Mouse (Mus musculus): Measurements from ENCODE around the gene Crmp1.

The Crmp1 gene

DNA sequence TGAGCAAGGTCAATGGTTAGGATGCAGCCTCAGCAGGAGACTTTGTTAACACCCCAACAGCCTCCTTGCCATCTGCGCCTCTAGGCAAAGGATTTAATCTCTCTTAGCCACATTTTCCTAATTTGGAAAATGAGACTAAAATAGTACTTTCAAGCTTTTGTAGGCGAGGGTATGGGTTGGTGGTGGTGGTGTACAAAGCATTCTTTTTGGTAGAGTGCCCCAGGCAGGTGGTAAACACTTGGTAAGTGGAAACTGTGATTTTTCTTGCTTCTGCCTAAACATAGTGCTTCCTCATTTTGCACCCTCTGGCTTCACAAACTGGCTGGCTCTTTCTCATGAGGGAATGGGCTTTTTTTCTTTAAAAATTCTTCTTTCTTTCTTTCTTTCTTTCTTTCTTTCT lies 3.1 kb upstream of the Crmp1 start:
- in situ Hi-C loops (cut with MboI; ENCODE audit: low sequenced_read_pairs) = no loop called here

DNA sequence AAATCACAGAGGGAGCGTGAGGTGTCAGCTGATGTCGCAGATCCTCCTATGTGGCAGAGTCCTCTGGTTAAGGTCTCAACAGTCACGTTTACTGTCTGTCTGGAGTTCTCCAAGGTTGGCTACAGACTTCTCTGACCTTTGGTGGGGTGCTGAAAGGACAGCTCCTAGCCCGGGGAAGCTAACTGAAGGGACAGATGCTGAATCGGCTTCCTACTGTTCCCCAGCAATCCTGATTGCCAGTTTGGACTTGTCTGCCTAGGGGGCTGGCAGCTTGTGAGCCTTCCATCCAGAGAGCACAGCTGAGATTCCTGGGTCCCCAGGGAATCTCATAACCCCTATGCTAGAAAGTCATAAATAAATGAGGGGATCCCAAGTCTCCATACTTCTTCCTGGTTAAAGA lies 1.2 kb upstream of the Crmp1 start:
- in situ Hi-C loops (cut with MboI; ENCODE audit: low sequenced_read_pairs) = no loop called here

DNA sequence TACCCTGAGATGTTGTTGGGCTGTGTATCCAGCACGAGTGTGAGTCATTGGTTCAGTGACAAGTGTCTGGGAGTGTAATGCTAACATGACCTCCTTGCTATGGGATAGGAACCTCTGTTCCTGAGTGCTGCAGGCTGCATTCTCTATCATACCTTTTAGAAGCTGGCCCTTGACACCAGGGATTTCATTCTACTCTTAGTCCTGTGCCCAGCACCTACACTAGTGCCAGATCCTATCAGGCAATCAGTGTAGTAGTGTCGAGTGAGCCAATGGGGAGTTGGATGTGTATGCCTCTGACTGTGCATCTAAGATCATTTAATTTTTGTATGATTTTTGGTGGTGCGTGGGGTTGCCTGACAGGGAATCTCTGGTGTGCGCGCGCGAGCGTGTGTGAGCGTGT lies 516 bp upstream of the Crmp1 start:
- in situ Hi-C loops (cut with MboI; ENCODE audit: low sequenced_read_pairs) = no loop called here

DNA sequence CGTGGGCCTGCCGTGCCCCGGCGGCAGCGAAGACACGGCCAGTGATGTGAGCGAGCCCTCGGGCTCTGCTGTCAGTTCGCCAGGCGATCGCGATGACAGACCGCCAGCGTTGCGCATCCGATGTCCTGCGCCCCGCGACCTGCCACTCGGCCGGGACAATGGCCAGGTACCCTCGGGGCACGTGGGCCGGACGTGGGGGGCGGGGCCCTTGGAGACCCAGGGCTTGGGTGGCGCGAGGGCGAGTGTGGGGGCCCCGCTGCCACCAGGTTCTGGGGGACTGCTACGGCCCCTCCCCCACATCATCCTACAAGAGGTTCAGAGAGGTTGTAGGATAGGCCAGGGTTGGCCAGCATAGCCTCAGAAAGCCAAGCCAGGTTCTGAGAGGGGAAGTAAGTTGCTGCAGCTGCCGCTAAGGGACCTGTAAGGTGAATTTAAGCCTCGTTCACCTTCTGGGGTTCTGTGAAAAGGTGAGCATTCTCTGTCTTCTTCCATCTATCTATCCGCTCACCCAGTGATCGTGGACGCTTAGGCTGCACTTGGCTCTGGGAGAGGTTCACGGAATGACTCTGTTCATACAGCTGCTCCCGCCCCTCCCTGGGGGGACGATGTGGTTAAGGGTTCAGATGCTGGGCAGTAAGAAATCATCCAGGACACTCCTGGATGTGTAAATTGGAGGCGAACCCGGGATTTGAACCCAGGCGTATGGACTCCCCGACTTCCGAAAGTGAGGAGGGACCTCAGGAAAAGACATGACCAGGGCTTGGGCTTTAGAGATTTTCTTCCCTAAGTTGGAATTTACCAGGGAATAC lies 824 bp downstream of the Crmp1 start:
- in situ Hi-C loops (cut with MboI; ENCODE audit: low sequenced_read_pairs) = no loop called here

DNA sequence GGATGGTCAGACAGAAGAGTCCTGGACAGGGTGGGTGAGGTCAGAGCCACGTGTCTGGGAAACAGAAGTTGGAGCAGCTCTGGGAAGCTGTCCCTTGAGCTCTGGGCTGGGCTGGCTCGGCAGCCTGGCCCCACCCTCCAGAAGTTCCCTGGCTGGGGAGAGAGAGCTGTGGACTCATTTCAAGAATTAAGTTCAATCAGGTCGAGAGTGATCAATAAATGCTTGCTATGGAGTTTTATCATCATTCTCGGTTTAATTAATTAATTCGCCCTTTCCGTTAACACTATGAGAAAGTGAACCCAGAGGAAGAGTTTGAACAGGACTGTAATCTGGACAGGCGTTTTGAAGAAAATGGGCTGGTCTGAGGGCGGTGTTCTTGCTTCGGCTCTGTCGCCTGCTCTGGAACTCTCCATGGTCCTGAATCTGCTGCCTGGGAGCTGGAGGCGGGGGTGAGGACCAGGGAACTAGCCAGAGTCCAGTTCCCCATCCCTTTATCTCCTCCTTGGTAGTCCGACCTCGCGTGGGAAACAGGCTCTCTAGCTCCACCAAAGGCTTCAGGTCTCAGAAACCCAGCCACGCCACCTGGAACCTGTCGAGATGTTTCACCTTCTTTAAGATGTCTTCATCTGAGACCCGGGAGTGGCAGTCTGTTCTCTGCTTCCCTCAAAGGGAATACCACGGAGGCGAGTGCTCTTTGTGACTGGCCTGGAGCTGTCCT lies 1.6 kb downstream of the Crmp1 start:
- in situ Hi-C loops (cut with MboI; ENCODE audit: low sequenced_read_pairs) = no loop called here

DNA sequence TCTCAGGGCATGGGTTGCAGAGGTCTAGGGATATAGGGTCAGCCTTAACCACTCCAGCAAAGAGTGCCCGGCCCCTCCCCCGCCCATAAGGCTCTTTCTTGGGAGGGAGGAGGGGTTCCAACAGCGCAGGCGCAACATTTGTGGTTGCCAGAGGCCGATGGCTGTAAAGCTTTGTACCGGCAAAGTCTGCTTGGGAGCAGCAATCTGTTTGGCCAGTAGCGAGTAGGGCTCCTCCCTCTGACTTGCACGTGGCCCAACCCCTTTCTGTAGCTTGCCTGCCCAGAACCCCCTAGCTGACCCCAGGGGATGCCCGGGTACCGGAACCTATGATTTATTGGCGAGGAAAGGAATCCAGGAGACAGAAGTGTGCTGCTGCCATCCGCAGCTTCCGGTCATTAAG lies 2.4 kb downstream of the Crmp1 start:
- in situ Hi-C loops (cut with MboI; ENCODE audit: low sequenced_read_pairs) = no loop called here

DNA sequence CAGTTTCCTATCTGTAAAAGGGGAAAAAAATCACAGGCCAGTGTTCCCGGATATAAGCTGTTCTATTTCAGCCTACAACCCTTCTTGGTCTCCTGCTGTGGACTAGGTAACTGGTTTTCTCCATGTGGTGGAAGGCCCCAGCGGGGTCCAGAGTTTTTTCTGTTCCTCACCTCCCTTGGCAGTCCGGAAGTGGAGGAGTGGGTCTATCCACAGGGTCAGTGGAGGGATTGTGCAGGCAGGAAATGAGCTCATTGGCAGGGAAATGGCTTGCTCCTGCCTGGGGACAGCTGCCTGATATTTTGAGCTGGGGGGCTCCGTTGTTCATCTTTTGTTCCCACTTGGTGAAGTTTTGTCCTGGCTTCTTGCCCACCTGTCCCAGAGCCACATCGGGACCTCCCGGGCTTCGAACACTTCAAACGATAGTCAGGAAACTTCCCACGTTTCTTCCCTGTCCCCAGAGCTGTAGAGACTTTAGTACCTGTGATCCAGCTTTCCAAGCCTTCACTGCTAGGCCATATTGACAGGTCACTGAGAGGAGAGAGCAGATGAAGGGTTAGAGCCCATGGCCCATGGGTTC lies 3.0 kb downstream of the Crmp1 start:
- in situ Hi-C loops (cut with MboI; ENCODE audit: low sequenced_read_pairs) = no loop called here

DNA sequence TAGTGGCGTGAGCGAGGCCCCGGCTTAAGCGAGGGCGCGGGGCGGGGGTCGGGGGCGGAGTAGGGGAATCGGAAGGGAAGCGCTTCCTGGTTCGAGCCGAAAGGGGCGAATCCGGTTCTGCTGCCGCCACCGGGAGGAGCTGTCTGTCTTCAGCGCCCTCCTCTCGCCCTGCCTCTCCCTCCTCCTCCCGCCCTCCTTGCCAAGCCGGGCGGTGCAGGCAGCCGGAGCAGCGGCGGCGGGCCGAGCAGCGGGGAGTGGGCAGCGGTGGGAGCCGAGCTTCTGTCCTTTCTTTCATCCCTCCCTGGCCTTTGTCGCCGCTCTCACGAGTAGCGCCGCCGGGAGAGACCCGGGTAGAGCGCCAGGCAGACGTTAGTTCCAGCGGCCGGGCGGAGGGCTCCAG lies 3.9 kb downstream of the Crmp1 start:
- in situ Hi-C loops (cut with MboI; ENCODE audit: low sequenced_read_pairs) = no loop called here

DNA sequence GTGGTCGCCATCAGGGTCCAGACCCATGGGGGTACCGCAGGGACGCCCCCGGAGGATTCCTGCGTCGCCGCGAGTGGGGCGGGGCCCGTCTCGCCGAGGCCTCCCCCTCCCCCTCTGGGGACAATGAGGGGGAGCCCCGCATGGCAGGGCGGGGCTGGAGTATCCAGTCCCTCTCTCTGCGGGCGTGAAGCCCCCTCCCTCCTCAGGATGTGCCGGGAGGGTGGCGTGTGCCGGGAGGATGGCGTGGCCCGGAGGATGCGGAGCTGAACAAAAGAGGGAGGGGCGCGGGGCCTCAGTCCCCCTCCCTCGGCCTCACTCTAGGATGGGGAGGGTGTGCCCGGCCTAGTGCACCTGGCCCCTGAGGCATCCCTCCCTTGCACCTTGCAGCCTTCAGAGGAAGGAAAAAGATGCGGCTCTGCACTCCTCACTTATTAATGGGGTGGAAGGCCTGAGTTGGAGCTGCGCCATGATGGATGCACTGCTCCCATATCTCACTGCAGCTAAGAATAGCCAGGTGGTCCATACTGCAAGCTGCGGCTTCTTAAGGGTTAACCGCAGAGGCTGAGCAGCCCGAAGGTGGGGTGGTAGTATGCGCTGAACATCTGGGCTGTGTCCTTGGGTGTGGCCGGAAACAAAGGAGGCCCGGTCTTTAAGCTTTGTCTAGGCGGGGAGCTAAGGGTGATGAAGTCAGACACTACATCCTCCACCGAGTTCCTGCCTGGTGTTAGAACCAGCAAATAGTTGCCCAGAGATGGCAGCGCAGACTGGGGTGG lies 4.6 kb downstream of the Crmp1 start:
- in situ Hi-C loops (cut with MboI; ENCODE audit: low sequenced_read_pairs) = no loop called here

DNA sequence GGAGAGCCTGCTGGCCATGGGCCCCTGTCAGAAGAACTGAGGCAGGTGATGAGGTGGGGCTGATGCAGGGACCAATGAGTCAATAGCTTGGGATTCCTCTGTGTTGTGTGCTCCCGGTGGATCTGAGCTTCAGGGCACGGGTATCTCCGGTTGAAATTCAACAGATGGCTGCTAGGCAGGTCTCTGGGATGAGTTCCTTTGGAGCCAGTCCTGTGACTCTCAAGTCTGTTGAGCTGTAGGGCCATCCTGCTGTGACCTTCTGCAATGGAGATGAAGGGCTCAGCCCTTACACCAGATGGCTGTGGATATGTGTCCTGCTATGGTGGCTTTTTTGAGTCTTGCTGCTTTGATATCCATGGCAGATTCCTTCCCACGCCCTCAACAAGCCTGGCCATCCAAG lies 5.7 kb downstream of the Crmp1 start:
- in situ Hi-C loops (cut with MboI; ENCODE audit: low sequenced_read_pairs) = no loop called here

DNA sequence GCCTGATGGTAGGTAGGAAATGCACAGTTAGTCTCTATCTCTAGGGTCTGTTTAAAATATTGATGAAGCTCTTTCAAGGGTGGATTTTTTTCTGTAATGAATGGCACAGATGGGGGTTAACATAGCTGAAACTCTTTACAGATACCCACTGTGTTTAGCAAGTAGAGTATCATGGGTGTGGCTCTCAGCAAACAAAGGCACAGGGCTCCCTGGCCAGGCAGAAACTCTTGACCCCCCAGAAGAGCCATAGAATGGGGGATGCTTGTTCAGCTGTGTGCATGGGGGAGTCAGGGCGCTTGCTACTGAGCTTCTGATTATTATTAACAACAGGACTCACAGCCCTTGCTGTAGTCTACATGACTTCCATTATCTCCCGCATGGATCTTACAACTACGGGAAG lies 7.1 kb downstream of the Crmp1 start:
- in situ Hi-C loops (cut with MboI; ENCODE audit: low sequenced_read_pairs) = no loop called here

DNA sequence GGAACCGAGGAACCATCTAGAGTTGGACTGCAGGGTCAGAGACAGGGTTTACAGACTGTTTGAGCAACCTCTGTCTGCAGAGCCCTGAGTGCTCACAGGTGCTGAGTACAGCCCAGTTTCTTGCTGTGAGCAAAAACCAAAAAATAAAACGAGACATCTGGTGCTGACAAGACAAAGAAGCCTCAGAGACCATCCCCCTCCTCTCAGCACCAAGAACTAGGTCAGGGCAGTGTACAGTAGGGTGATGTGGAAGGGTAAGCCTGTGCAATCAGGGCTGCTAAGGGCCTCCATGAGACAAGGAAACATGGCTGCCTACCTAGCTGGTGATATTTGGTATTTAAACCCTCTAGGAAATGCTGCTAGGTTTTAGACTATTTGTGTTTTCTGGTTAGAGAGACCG lies 9.9 kb downstream of the Crmp1 start:
- in situ Hi-C loops (cut with MboI; ENCODE audit: low sequenced_read_pairs) = no loop called here

DNA sequence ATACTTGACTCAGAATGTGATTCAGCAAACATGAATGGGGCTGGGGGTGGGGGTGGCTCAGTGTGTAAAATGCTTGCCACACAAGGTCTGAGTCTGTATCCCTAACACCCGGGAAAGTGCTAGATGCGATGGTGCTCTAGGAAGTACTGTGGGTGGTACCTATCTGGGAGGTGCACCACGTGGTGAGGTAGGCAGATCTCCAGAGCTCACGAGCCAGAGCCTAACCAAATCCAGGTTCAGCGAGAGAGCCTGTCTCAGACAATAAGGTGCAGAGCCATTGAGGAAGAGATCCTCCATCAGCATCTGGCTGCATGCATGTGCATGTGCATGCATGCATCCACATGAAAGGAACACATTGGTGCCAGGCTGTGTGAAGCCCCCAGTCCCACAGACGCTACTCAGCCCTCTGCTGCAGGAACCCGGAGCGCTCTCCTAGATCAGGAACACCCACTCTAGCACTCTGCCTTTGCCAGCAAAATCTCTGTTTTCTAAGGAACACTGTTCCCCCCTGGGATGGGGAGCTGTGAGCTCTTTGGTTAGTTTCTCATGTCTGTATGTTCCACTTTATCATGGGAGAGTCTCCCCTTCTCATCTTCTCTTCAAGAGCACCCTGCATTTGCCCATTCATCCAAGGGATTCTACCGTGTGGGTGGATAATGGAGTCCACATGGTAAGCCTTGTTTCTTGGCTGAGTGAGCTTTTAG lies 10.5 kb downstream of the Crmp1 start:
- in situ Hi-C loops (cut with MboI; ENCODE audit: low sequenced_read_pairs) = no loop called here

DNA sequence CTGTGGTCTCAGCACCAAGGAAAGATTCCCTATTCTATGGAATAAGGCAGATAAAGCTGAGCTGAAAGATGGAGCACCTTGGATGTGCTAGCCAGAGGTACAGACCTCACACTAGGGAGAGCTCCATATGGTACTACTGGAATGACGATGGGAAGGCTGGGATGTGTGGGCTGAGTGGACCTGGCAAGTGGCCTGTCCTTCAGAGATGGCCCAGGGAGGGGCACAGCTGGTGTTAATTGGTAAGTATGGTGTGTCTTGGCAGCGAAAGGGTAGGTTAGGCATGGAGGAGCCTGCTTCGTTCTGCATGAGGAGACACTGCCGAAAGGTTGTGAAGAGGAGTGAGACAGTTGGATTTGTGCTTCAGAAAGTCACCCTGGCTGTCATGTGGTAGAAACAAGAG lies 12.8 kb downstream of the Crmp1 start:
- in situ Hi-C loops (cut with MboI; ENCODE audit: low sequenced_read_pairs) = no loop called here

DNA sequence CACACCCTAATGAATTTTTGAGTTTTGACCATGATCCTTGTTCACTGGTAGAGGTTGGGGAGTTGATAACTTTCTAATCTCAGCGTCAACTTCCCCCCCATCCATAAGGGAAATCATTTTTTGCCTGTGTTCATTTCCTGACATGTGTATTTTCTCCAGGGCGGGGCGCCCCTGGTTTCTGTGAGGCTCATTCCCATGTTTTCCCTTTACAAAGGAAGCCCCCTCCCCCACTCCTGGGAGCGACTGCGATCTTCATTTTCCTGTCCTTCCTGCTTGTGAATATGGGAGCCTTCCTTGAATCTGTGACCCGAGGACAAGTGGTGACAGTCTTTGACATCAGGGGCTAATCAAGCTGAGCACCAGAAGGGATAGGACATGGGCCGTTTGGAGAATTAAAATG lies 15.1 kb downstream of the Crmp1 start:
- in situ Hi-C loops (cut with MboI; ENCODE audit: low sequenced_read_pairs) = no loop called here

DNA sequence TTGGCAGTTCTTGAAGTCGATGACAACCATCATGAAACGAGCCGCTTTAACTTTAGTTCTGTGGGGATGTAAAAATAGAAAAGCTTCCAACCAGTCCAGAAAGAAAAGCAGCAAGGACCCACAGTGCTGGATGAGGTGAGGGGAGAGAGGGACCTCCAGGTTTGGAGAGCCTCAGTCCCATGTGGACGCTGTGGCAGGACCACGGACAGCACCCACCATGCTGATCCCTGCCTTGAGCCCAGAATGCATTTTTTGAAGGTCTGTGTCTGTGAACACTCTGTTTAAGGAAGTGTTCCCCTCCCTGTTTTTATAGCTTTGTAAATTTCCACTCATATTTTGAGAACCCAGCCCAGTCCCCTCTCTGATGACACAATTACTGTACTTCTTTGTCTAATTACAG lies 15.5 kb downstream of the Crmp1 start:
- in situ Hi-C loops (cut with MboI; ENCODE audit: low sequenced_read_pairs) = no loop called here

DNA sequence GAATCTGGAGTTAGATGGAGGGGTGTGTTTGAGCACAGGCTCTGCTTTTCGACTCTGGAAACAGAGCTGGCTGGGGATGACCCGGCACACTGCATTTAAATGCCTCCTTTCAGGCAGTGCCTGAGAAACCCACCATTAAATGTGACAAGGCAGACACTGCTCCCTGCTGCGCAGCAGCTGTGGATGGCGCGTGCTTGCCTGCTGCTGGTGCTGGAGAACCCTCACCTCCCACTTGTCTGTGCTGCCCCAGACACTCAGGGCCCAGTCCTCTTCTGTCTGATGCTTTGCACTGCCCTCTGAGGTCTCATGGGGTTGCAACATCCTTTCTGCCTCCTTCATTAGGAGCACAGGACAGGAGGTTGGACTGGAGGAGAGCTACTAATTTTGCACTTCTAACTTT lies 20.0 kb downstream of the Crmp1 start:
- in situ Hi-C loops (cut with MboI; ENCODE audit: low sequenced_read_pairs) = no loop called here

DNA sequence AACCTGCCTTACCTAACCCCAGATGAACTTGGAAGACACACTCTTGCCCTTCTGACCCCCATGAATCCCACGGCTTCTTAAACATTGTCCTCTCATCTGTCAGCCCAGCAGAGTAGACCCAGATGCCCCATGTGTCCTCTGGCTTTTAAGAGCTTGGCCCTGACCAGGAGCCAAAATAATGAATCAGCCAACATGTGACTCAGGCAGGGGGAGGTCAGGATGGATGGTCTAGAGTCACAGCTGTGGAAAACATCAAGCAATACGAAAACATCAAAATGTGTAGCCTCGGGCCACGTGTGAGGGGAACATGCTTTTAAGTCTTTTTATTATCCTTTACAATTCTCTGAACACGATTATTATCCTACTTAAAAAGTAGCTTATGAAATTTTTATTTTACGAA lies 22.1 kb downstream of the Crmp1 start:
- in situ Hi-C loops (cut with MboI; ENCODE audit: low sequenced_read_pairs) = no loop called here

DNA sequence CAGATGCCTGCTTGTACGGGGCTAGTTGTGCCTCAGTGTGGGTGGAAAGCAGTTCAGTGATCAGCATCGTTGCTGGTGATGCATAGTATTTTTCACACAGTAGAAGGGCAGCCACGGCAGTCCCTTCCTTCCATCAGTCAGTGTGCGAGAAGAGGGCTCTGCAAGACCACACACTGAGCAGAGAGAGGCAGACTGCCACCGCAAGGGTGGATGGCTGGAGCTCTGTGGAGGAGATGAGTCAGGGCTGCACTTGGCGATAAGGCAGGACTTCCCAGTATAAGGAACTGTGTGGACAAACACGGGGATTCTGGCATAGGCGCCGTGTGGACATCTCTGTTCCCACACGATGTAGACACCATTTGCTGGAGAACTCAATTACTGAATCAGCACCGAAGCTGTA lies 39.3 kb downstream of the Crmp1 start:
- in situ Hi-C loops (cut with MboI; ENCODE audit: low sequenced_read_pairs) = loop anchor here (25.0 kb wide), 1 partner anchor 806 kb away; no protein-coding TSS in a partner anchor

DNA sequence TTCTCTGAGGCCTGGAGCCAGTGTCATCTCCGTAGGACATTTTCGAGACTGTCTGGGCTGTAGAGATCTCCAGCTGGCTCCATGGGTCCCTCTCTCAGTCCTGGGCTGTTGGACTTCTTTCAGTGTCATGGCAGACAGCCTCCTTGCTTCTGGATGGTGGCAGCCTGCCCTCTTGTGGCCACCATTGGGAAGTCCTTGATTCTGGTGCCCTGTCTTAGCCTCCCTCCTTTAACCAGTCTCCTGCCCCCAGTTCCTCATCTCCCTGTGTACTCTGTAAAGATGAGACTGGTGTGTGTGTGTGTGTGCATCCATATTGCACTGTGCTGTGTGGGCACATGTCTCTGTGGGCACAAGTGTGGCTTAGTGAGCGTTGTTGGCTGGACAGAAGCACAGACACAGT lies 46.6 kb downstream of the Crmp1 start:
- in situ Hi-C loops (cut with MboI; ENCODE audit: low sequenced_read_pairs) = loop anchor here (25.0 kb wide), 1 partner anchor 799 kb away; no protein-coding TSS in a partner anchor

DNA sequence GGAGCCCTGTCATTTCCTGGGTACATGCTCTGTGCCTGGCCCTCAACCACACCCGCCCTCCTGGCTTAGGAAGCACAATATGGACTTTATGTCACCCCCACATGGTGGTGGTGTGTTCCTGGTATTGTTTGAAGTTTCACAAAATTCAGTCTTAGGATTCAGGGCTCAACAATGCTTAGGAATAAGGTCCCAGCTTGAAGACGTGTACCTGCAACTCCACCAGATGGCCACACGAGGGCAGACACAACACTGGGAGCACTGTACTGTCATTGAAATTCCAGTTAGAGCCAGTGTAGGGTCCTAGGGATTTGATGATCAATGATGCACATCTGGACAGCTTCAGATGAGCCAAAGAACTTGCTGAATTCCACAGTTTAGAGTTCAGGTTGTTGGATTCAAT lies 47.5 kb downstream of the Crmp1 start:
- in situ Hi-C loops (cut with MboI; ENCODE audit: low sequenced_read_pairs) = loop anchor here (25.0 kb wide), 1 partner anchor 798 kb away; no protein-coding TSS in a partner anchor
